Mouse (Mus musculus) kidney, adult 2 months (tissue): Measurements from ENCODE around the gene Ppp2r2c.

Experiments
- CTCF ChIP-seq: fragments of 200-500 bp; conservative IDR thresholded peaks from 2 replicates; pipeline ENCODE4 v1.5.1; 2011; ENCODE audit warnings: low read depth, mild to moderate bottlenecking, control low read depth, low read length, moderate library complexity, mixed read lengths; ENCODE audit not compliant: insufficient read depth, insufficient read length
- POLR2A ChIP-seq: fragments of 200-500 bp; IDR thresholded peaks from one replicate; pipeline ENCODE4 v1.6.1; 2011; ENCODE audit warnings: low read depth, low read length, control low read depth

- TF ChIP-seq CTCF (no peak), POLR2A (no peak)
Observed at GRCm38 (mm10) chr5:36866701-36867250, 1.5 kb upstream of the Ppp2r2c start.
